Mouse (Mus musculus): ENCODE measurements around the gene Tm7sf2.

Tm7sf2 gene

GRCm38 (mm10) chr19:6042293-6042692 lies 25.9 kb downstream of the Tm7sf2 start:
- DNase-seq, result no peak

DNA sequence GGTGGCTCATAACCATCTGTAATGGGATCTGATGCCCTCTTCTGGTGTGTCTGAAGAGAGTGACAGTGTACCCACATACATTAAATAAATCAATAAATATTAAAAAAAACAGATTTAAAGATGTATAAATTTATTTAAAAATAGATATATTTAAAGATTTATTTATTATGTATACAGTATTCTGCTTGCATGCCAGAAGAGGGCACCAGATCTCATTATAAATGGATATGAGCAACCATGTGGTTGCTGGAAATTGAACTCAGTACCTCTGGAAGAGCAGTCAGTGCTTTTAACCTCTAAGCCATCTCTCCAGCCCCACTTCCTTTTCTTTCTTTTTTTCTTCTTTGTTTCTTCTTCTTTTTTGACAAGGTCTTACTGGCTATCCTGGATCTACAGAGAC lies 28.2 kb downstream of the Tm7sf2 start:
- no peak for DNase-seq

- DNase-seq, result no peak
Measured at GRCm38 (mm10) chr19:6038326-6038725, 29.8 kb downstream of the Tm7sf2 start.

- no peak for DNase-seq
Measured at GRCm38 (mm10) chr19:6037695-6038094, 30.5 kb downstream of the Tm7sf2 start.

DNA sequence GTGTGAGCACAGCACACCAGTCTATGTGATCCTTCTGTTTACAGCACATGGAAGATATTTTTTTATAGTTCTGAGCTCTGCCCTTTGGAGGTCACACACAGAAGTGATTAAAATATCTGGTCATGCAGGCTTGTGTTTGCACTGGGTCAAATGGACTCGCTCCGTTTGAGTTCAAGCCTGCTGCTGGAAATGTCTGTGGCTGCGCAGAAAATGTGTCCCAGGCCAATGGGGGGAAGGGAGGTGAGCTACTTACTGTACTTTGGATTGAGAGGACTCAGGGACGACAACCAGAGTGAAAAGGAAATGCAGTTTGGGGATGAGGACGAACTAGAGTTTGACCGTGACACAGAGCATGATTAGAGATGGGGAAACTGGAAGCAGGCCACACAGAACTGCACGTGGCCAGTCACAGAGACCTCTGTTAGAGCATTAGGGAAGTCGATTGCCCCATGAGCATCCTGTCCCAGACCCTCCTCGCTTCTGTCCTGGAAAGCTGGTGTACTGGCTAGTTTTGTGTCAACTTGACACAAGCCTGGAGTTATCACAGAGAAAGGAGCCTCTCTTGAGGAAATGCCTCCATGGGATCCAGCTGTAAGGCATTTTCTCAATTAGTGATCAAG lies 32.1 kb downstream of the Tm7sf2 start:
- DNase-seq, result no peak

DNA sequence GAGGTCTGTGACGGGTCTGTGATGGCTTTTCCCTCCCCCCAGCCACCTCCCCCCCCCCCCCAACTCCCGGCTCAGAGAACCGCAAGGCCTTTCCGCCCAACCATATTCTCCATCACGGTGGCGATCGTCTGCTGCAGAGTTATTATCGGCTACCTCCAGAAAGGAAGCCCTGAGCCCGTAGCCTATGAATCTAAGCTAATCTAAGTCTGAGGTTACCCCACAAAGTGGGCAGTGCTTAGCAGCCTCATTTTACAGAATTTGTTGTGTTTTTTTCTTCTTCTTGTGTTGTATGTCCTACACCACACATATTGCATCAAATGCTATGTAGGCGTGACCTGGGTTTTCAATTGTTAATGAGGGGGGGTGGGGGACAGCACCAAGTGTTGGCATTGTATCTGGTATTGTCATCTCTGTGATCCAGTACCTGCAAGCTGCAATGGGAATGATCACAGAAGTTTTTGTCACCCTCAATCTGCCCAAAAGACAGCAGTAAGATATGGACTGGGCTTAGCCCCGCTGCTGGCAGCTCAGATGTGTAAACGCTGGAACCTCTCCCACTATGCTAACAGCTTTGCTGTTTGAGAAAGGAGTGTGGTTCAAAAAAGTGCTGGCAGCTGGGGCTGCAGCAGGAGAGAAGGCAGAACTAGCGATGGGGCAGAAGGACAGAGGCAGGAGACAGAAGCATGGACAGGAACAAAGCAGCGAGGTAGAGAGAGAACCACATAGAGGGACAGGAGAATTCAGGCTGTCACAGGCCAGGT lies 37.5 kb downstream of the Tm7sf2 start:
- no peak for DNase-seq

DNA sequence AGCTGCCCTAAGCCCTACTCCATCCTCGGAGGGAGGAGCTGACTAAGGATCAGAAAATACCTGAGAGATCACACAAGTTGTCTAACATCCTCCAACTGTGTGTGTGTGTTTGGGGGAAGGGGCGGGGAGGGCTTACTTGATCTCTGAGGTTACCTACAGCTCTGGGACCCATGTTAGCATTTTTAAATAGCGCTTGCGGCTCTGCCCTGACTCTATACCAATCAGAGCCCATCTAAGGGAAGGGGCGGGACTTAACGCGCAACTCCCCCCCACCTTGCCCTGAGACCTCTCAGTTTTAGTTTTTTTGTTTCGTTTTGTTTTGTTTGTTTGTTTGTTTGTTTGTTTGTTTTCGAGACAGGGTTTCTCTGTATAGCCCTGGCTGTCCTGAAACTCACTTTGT lies 38.7 kb downstream of the Tm7sf2 start:
- no peak for DNase-seq

DNA sequence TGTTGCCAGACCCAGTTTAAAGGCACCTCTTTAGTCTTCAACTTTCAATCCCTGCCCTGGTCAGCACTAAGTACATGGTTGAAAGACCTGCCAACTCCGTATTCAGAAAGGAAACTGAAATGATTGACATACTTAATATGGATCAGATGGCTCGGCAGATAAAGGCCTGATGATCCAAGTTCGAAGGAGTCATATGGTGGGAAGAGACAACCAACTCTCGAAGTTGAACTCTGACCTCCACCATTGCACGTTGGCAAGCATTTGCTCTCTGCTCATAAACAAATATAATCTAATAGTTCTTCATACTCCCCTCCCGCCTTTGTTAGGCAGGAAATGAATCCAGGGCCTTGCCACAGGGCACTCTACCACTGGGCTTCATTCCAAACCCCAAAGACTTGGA lies 39.2 kb downstream of the Tm7sf2 start:
- DNase-seq, result no peak

DNA sequence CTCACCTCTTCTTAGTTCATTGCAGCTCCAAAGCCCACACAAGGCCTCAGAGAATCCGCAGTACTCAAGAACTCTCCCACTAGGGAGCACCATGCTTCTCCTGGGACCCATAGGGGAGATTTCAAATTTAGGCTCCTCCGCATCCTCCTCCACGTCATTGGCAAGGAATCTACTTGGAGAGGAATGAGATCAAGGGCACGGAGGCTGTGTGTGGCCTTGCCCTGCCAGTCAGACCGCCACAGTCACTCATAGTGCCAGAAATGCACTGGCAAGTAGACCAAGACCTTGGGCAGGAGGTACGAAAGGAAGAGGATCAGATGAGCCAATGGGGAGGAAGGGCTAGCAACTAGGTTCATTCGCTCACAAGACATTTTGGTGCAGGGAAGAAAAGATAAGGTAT lies 44.2 kb downstream of the Tm7sf2 start:
- no peak for DNase-seq

DNA sequence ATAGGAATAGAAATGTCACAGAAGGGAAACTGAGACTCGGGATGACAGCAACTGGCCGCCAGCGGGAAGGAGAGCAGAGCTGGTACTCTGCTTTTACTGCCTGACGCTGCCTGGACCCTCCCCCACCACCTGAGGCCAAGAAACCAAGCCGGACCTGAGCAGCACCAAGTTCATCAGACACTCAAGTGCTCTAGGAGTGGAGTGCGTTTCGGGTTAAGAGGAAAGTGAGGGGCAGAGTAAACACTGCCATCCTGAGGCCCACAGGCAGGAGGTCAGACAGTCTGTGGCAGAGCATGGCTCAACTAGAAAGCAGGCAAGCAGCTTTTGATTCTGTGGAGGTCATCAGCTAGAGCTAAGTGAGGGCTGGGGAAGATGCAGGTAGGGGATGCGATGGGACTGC lies 45.1 kb downstream of the Tm7sf2 start:
- no peak for DNase-seq

DNA sequence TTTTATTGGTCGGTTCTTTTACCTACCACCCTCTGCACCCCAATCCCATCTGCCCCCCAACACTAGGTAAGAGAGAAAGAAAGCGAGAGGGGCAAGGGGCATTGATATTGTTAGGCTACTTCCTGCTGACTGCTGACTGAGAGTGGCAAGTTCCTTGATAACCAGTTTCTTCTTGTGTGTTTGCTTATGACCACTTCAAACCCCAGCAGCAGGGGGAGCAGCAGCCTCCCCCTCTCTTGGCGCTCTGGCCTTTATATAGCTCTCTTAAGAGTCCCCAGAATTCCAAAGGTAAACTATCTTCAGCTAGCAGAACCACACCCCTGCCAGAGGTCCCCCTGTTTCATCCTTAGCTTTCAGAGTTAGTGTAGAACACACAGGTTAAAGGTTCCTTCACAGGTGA lies 47.9 kb downstream of the Tm7sf2 start:
- no peak for DNase-seq

GRCm38 (mm10) chr19:6018142-6019089 lies 49.8 kb downstream of the Tm7sf2 start:
- peak; percentile 89 to 92 for DNase-seq

DNA sequence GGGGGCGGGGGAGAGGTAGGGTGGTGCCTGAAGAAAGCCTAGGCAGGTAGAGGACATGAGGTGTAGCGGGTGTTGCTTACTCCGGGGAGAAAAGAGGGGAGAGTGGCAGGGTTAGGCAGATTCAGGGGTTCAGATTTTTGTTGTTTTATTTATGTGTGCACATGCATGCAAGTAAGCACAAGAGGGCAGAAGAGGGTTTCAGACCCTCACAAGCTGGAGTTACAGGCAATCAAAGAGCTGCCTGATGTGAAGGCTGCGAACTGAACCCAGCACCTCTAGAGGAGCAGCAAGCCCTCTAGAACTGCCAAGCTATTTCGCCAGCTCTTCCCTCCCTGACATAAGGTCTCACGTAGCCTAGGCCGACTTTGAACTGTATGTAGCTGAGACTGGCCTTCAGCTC lies 51.6 kb downstream of the Tm7sf2 start:
- no peak for DNase-seq

- peak; percentile 58 to 63 for DNase-seq
Measured at GRCm38 (mm10) chr19:6015511-6016315, 52.5 kb downstream of the Tm7sf2 start, which contains the start of gene Capn1. Gene Capn1, minus strand, starts transcription at chr19:6015897.

GRCm38 (mm10) chr19:6014991-6015510 lies 53.1 kb downstream of the Tm7sf2 start:
- DNase-seq, result peak; percentile 42 to 49

DNA sequence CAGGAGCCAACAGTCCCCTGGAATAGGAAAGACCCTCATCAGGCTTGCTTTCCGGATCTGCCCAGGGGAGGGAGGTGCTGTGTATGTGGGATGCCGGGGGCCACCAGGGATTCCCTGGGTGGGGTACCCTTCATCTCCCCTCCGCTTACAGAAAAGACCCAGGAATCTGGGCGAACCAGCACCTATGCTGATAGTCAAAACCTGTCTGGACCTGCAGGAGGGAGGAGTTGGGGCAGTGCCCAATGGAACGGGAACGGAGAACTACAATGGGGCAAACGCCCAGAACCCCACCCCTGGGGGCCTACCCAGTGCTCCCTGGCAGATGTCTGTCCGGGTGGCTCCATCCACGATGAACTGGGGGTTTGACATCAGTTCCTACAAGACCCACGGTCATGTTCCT lies 54.5 kb downstream of the Tm7sf2 start:
- DNase-seq, result no peak
